Mouse (Mus musculus): ENCODE measurements at regions not wholly inside any gene's neighbourhood (a gene's known extent, or its start where the extent isn't known, plus 50 kb on each side); places are given as distances from the start of the nearest gene placed in this dataset.

GRCm38 (mm10) chr7:136236391-136236790, 520.2 kb upstream of the Mki67 start:
- Histone ChIP-seq H3K4me1 (ENCODE audit: control insufficient read depth, insufficient read depth, insufficient read length, low read length) (no peaks in the 10 kb centered on the region), H3K27ac (replicated peaks; ENCODE audit: low read depth, low read length) (no peak overlapping the region), H3K4me3 (ENCODE audit: insufficient read depth, low read depth, low read length) (no peak overlapping the region)

- H3K27ac ChIP-seq (replicated peaks; ENCODE audit: low read depth, low read length) = no peak overlapping the region
- peaks cover 2% of the 10 kb centered on the region; the same call in 1 of the 2 replicates for H3K4me1 ChIP-seq (ENCODE audit: control insufficient read depth, insufficient read depth, insufficient read length, low read length)
- no peak overlapping the region for H3K4me3 ChIP-seq (ENCODE audit: insufficient read depth, low read depth, low read length)
These were observed 549.5 kb upstream of the Mki67 start for GRCm38 (mm10) chr7:136265691-136266090.

DNA sequence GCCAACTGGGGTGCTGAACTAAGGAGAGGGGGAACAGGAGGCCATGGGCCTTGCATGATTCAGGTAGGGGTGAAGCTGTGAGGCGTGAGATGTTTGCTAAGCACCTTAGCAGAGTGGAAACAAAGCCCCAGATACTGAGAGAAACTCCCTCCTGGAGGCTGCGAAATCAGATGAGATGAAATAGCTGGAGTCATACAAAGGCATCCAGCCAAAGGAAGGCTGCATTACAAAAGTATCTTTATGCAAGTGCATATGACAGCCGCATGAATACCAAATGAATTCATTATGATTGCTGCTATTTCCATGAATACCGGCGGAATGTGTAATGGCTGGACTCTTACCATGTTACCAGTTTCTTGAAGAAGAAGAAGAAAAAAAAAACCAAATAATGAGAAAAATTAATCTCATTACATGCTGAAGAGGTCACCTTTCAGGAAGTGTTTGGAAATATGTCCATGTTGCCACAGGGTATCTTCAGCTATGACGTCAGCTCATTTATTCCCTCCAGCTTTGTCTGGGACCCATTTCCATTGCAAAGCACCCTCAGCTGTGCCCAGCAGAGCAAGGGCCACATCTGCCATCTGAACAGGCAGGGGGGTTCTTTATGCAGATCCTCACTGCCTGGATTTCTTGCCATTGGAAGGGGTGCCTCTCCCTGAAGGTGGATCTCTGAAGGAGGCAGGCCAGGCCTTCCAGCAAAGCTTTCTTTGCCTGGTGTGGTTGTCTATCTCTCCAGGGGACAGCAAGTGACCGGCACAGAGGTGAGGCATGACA, 551.7 kb upstream of the Mki67 start:
- H3K27ac ChIP-seq (replicated peaks; ENCODE audit: low read depth, low read length) = no peak overlapping the region
- no peaks in the 10 kb centered on the region for H3K4me1 ChIP-seq (ENCODE audit: control insufficient read depth, insufficient read depth, insufficient read length, low read length)
- H3K4me3 ChIP-seq (ENCODE audit: insufficient read depth, low read depth, low read length) = no peak overlapping the region

GRCm38 (mm10) chr7:136275651-136276050, 559.5 kb upstream of the Mki67 start:
- Histone ChIP-seq H3K4me1 (ENCODE audit: control insufficient read depth, insufficient read depth, insufficient read length, low read length) (no peaks in the 10 kb centered on the region), H3K27ac (replicated peaks; ENCODE audit: low read depth, low read length) (no peak overlapping the region), H3K4me3 (ENCODE audit: insufficient read depth, low read depth, low read length) (no peak overlapping the region)

DNA sequence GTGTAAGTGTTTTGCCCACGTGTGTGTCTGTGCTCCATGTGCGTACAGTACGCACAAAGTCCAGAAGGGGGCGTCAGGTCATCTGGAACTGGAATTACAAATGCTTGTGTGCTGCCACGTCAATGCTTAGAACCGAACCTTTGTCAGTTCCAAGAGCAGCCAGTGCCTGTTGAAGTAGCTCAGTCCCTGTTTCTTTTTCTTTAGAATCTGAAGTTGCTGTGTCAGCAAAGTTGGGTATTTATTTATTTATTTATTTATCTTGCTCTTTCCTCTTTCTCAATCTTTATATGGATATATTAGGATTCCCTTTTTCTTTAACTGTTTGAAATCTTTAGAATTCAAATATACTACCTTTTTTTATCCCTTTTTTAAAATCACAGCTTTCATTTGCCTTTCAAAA, 567.6 kb upstream of the Mki67 start:
- H3K4me3 ChIP-seq (ENCODE audit: insufficient read depth, low read depth, low read length) = no peak overlapping the region
- no peak overlapping the region for H3K27ac ChIP-seq (replicated peaks; ENCODE audit: low read depth, low read length)
- no peaks in the 10 kb centered on the region for H3K4me1 ChIP-seq (ENCODE audit: control insufficient read depth, insufficient read depth, insufficient read length, low read length)

DNA sequence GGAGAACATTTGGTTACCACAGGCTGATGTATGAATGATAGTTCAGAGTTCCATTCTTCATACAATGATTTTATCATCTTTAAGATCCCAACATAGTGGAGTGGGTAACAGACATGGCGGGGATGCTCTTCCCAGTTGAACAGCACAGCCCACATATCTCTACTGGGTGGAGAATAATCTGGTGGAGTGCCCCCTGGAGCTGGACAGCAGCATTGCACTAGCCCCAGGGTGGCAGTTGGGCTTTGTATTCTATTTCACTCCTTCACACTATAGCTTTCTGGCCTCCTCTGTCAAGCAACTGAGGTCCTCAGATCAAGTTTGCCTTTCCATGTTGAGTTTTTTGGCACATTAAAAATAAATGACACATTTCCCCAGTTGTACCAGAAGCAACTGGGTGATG, 569.4 kb upstream of the Mki67 start:
- no peaks in the 10 kb centered on the region for H3K4me1 ChIP-seq (ENCODE audit: control insufficient read depth, insufficient read depth, insufficient read length, low read length)
- no peak overlapping the region for H3K27ac ChIP-seq (replicated peaks; ENCODE audit: low read depth, low read length)
- H3K4me3 ChIP-seq (ENCODE audit: insufficient read depth, low read depth, low read length) = no peak overlapping the region

DNA sequence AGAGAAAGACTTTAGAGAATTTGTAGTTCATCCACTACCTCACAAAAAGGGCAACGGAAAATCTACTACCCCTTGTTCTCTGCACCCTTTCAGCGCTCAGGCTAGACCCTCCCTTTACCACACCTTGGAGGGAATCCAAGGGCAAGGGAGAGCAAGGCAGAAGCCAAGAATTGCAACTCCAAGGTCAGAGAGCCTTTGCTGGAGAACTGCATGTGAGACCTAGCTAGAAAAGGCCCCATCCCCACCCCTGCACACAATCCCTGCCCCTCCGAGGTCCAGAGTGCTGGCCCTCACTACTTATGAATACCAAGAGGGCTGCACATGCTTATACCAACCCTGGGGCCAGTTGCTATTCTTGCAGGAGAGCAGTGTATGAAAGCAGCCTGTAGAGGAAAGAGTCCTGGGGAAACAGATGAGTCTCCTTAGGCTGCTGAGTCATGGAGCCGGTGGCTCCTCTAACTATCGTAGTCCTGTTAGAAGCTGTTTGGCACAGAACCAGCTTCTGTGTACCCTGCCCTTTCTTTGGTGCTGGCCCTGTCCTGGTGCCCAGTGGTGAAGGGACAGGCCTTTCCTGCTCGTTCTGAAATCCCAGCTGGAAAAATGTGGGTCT, 577.5 kb upstream of the Mki67 start:
- Histone ChIP-seq H3K4me3 (ENCODE audit: insufficient read depth, low read depth, low read length) (no peak overlapping the region), H3K4me1 (ENCODE audit: control insufficient read depth, insufficient read depth, insufficient read length, low read length) (no peaks in the 10 kb centered on the region), H3K27ac (replicated peaks; ENCODE audit: low read depth, low read length) (no peak overlapping the region)

GRCm38 (mm10) chr7:136294445-136294844, 578.3 kb upstream of the Mki67 start:
- Histone ChIP-seq H3K27ac (replicated peaks; ENCODE audit: low read depth, low read length) (no peak overlapping the region), H3K4me1 (ENCODE audit: control insufficient read depth, insufficient read depth, insufficient read length, low read length) (no peaks in the 10 kb centered on the region), H3K4me3 (ENCODE audit: insufficient read depth, low read depth, low read length) (no peak overlapping the region)

DNA sequence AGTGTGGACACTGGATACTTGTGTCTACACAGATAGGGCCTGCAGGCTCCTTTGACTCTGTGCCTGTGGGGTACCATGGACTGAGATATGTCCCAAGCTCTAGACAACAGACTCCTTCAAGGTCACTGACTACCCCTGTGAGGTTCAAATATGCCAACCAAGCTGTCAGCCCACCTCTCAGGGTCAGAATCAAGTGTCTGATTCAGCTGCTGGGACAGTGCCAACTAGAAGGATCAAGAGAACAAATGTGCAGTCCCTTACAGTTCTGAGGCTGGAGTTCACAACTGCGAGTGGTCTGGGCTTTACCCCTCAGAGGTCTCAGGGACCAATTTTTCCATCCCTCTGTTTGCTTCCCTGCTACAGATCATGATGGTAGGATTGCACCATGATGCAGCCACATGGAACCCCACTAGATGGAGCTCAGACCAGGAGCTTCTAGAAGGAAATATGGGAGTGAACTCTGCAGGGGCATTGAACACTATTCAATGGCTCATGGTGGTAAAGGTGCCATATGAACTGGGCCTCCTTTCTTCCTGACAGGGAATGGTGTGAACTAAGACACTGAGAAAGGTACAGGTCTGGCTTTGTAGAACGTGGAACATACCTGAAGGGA, 581.8 kb upstream of the Mki67 start:
- H3K4me3 ChIP-seq (ENCODE audit: insufficient read depth, low read depth, low read length) = no peak overlapping the region
- no peak overlapping the region for H3K27ac ChIP-seq (replicated peaks; ENCODE audit: low read depth, low read length)
- H3K4me1 ChIP-seq (ENCODE audit: control insufficient read depth, insufficient read depth, insufficient read length, low read length) = no peaks in the 10 kb centered on the region

DNA sequence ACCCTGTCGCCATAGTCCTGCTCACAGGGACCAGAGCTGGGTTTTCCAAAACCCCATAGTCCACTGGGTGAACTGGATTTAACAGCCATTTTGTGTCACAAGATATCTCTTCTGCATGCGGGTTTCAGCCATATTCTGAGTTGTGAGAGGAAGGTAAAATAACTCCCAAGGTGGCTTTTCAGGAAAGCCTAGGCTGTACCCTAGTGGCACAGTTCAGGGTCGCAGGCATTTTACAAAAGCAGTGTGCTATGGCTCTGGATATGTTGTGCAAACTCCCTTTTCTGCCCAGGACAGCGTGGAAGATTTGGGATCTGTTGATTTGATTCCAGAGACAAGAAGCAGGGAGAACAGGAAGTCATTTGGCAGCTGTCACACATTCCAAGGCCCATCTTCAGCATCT, 588.3 kb upstream of the Mgmt start:
- no peaks in the 10 kb centered on the region for H3K4me1 ChIP-seq (ENCODE audit: control insufficient read depth, insufficient read depth, insufficient read length, low read length)
- no peak overlapping the region for H3K4me3 ChIP-seq (ENCODE audit: insufficient read depth, low read depth, low read length)
- no peak overlapping the region for H3K27ac ChIP-seq (replicated peaks; ENCODE audit: low read depth, low read length)

DNA sequence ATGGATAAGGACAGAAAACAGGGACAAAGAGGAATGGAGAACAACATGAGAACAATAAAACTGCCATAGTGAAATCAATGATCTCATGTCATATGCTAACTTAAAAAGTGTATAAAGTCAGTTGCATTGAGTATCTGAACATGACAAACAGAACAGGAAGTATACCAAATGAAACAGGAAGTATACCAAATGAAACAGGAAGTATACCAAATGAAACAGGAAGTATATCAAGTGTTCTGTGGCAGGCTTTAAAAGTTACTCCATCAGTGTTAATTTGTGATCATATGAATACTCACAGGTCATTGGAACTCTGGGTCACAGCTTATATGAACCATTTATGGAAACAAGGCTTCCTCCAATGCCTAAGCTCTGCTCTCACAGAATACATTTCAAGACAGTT, 585.6 kb upstream of the Mgmt start:
- Histone ChIP-seq H3K4me1 (ENCODE audit: control insufficient read depth, insufficient read depth, insufficient read length, low read length) (no peaks in the 10 kb centered on the region), H3K4me3 (ENCODE audit: insufficient read depth, low read depth, low read length) (no peak overlapping the region), H3K27ac (replicated peaks; ENCODE audit: low read depth, low read length) (no peak overlapping the region)

- Histone ChIP-seq H3K4me3 (ENCODE audit: insufficient read depth, low read depth, low read length) (no peak overlapping the region), H3K4me1 (ENCODE audit: control insufficient read depth, insufficient read depth, insufficient read length, low read length) (no peaks in the 10 kb centered on the region), H3K27ac (replicated peaks; ENCODE audit: low read depth, low read length) (no peak overlapping the region)
These were observed 567.1 kb upstream of the Mgmt start for GRCm38 (mm10) chr7:136327281-136327680.

DNA sequence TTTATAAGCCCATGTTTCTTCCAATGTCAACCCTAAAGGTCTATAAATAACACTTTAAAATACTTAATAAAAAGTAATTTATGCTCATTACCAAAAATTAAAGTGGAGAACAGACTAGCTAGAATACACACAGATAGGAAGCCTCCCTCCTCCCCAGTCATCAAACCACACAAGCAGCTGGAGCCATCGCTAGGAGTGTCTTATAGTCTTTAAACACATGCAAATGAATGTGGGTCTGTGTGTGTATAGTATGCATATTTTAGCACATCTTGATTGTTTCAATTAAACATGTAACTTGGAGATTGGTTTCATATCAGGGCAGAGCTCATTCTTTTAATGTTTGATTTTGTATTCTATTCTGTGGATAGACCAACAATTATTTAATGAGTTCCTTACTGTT, 564.0 kb upstream of the Mgmt start:
- Histone ChIP-seq H3K4me1 (ENCODE audit: control insufficient read depth, insufficient read depth, insufficient read length, low read length) (no peaks in the 10 kb centered on the region), H3K27ac (replicated peaks; ENCODE audit: low read depth, low read length) (no peak overlapping the region), H3K4me3 (ENCODE audit: insufficient read depth, low read depth, low read length) (no peak overlapping the region)

DNA sequence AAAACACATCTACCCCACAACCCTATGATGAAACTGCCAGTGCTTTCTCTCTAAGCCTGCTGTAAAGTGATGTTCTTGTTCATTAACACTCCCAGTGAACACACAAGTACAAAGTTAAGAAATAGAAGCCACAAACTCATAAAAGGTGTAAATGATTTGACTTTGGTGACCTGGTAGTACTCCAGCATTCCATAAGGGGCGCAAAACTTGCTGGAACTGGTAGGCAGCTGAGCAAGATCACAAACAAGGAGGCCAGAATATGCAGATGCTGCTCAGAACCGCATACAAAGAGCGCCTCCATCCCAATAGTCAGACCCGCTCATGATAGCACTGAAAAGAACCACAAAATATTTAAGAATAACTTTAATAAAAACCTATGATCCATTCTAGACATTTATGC, 561.6 kb upstream of the Mgmt start:
- H3K4me3 ChIP-seq (ENCODE audit: insufficient read depth, low read depth, low read length) = no peak overlapping the region
- H3K4me1 ChIP-seq (ENCODE audit: control insufficient read depth, insufficient read depth, insufficient read length, low read length) = no peaks in the 10 kb centered on the region

GRCm38 (mm10) chr7:136341599-136342210, 552.7 kb upstream of the Mgmt start:
- Histone ChIP-seq H3K27ac (replicated peaks; ENCODE audit: low read depth, low read length) (no peak overlapping the region), H3K4me1 (ENCODE audit: control insufficient read depth, insufficient read depth, insufficient read length, low read length) (peaks cover 20% of the 10 kb centered on the region), H3K4me3 (ENCODE audit: insufficient read depth, low read depth, low read length) (no peak overlapping the region)

More for the DNA sequence above, 561.6 kb upstream of the Mgmt start:
- no peak overlapping the region for H3K27ac ChIP-seq (replicated peaks; ENCODE audit: low read depth, low read length)
